Mouse (Mus musculus) urinary bladder, adult 18-20 months (tissue): ENCODE measurements around the gene Aldh3b2.

Experiments used
- DNase-seq, 2 experiments: peaks; one replicate each; pipeline ENCODE4 v3.0.0; 2022; ENCODE audit warnings: low spot score in 2 of 2, mixed read lengths in 2 of 2

The Aldh3b2 gene

GRCm38 (mm10) chr19:4012432-4013022 lies 40.4 kb downstream of the Aldh3b2 start, which contains the start of gene Ndufv1:
Ndufv1 (minus strand) TSS chr19:4012806.
- DNase-seq: peak; percentile 85 to 95

GRCm38 (mm10) chr19:4013066-4013465 lies 40.9 kb downstream of the Aldh3b2 start:
- DNase-seq: no peak

GRCm38 (mm10) chr19:4014802-4015201 lies 42.7 kb downstream of the Aldh3b2 start:
- no peak for DNase-seq

- no peak for DNase-seq
Observed at GRCm38 (mm10) chr19:4015635-4016034, 43.5 kb downstream of the Aldh3b2 start.

GRCm38 (mm10) chr19:4017921-4018587 lies 45.9 kb downstream of the Aldh3b2 start:
- no peak for DNase-seq

- peak; percentile 63 to 82 for DNase-seq
Observed at GRCm38 (mm10) chr19:4018743-4019583, 46.8 kb downstream of the Aldh3b2 start.

GRCm38 (mm10) chr19:4023185-4023584 lies 51.1 kb downstream of the Aldh3b2 start:
- no peak for DNase-seq

GRCm38 (mm10) chr19:4027576-4027975 lies 55.4 kb downstream of the Aldh3b2 start:
- no peak for DNase-seq
